Mouse (Mus musculus) adrenal gland, postnatal 25 days (tissue): ENCODE data around the gene Mid2. TPM values are rescaled to one million over a fixed set of nuclear protein-coding genes. Genes with fewer than 3 reads are reported as not detected.
"Not testable (repeated sequence)": the region's sequence is repeated elsewhere in the genome, so short reads cannot be mapped to it uniquely, and the experiment has no call there.

Experiments used
- DNase-seq: peaks from one replicate; pipeline ENCODE4 v3.0.0; 2021; ENCODE audit warnings: mixed read lengths
- long read RNA-seq: library from polyadenylated mRNA; stranded (forward); transcript quantifications from one replicate; pipeline ENCODE4 v2.0.0, GENCODE M21; 2021
- total RNA-seq: library from RNA; stranded (reverse); gene quantifications from 2 replicates; pipeline ENCODE4 v1.2.3, GENCODE M21; 2021

Mid2 gene
- total RNA-seq = 34.5 and 38.4 TPM in 2 replicates
- long read RNA-seq, partial matches to known transcripts = 0 of 1 reads
- long read RNA-seq, other reads (novel, unspliced or antisense) = 1 of 1 reads

GRCm38 (mm10) chrX:140664479-140665241 lies at the start of gene Mid2:
TSS of gene Mid2 (plus strand) at chrX:140664599.
- peak; percentile 39 for DNase-seq

GRCm38 (mm10) chrX:140624875-140625594 lies 39.4 kb upstream of the Mid2 start:
- DNase-seq = no peak

- no peak for DNase-seq
Measured at GRCm38 (mm10) chrX:140638028-140638427, 26.4 kb upstream of the Mid2 start.

DNA sequence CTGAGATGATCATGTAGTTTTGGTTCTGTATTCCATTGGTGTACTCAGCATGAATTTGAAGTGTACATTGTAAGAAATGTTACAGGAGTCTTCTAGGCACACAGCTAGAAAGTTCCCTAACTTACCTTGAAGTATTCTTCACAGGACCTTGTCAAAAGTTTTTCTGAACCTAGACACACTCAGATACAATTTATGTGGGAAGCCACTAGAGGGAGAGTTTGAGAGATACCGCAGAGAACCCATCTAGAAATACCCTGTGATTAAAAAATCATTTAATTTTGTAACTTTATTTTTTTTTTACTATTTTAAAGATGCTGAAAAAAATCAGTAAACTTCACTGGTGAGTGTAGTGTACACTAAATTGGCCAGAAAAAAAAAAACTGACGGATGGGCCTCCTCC lies 24.8 kb upstream of the Mid2 start:
- no peak for DNase-seq

DNA sequence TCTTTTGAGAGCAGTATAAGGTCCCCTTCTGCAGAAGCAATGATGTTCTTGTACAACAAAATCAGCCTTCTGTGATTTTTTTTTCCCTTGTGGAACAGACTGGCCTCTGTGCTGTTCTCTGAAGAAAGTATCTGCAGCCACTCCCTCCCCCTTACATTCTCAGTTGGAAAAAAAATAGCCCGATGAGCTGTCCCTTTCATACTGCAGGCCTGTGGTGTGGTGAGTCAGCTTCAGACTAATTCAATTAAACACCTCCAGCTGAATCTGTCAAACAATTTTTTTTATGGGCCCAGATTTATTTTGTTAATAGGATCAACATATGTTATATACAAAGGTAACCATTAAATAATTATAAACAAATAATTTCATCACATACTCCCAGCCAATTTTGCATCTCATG lies 3.7 kb upstream of the Mid2 start:
- DNase-seq = no peak

DNA sequence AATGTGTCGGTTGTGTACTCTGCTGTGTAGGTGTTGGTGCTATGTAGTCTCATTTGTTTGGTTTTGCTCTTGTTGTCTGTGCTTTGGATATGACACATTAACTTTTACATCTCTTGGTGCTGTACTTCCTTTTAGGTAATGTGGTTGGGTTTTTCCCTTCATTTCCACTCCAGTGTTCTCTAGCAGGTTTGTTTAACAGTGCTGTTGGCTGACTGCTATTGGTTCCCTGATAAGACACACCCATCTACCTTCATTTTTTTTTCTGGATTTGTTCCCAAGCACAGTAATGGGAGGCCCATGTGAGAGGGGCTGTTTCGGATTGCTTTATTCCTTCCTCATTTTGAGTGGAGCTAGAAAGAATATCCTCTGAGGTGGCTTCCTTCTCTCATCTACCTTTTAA lies 883 bp upstream of the Mid2 start:
- DNase-seq = no peak

- peak; percentile 57 for DNase-seq
Measured at GRCm38 (mm10) chrX:140665242-140665810, 927 bp downstream of the Mid2 start.

DNA sequence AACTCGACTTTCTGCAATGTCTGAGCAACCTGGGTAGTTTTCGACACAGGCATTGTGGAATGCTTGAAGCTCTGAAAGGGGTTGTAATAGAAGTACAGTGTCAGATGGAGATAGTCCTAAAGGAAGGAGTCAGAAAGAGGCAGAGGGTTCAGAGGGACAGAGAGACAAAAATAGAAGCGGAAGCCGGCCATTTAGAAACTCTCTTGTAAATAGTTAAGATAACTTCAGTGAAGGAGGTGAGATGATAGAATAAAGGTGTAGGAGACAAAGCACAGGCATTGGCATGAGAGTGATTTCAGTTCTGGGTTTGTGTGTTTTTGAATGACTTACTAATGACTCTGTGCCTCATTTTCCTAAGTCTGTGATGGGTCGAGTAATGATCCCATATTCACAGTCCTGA lies 11.0 kb downstream of the Mid2 start:
- no peak for DNase-seq

GRCm38 (mm10) chrX:140688335-140688734 lies 23.9 kb downstream of the Mid2 start:
- no peak for DNase-seq

- DNase-seq = not testable (repeated sequence)
Measured at GRCm38 (mm10) chrX:140697872-140698463, 33.6 kb downstream of the Mid2 start.

DNA sequence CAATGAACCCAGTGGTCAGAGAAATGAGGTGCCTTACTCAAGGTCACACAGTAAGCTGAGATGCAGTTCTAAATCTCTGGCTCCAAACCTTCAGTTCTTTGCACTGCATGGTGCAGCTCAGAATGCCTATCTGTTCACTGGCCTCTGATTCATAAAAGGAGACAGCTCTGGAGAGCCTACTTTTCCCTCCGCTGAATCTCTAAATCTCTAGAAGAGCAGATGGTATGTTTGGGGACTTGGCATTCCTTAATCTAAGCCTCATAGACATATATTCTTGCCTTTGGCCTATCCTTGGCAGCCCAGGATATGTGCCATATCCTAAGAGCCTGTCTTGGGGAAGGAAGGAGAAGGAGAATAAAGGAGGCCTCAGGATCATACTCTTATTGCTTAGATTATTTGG lies 38.8 kb downstream of the Mid2 start:
- no peak for DNase-seq

GRCm38 (mm10) chrX:140706077-140706476 lies 41.7 kb downstream of the Mid2 start:
- no peak for DNase-seq

DNA sequence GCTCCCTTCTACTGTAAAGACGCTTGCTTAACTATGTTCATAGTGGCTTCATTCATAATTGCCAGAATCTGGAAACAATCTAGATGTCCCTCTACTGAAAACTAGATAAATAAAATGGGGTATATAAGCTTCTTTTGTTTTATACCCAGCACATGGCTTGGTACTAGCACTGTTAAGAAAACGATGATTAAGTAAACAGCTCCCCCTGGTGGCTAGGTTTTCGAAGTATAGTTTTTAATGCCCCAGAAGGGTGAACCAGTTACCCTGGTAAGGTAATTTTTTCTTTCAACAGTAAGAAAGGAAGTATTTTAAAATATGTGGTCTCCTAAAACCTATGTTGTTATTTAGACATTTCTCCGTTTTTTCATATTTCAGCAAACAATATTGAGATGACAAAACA lies 58.0 kb downstream of the Mid2 start:
- peak; percentile 3 for DNase-seq

DNA sequence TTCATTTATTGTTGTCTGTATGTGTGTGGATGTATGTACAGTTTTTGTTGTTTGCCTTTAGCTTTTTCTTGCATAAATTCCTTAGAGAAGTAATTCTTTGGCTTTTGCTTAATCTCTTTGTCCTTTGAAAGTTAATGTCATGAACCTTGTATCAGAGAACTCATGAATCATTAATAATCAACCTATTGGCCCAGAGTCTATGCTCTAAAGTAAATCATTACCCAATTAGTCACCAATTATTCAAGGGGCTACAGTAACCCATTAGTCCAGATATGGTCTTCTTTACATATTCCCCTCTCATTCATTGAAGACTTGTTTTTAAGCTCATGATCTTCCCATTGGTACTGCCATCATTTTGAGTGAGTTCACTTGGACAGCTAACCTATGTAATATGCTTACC lies 74.6 kb downstream of the Mid2 start:
- DNase-seq = no peak

GRCm38 (mm10) chrX:140743213-140743612 lies 78.8 kb downstream of the Mid2 start:
- DNase-seq = no peak

GRCm38 (mm10) chrX:140769794-140770193 lies 105.4 kb downstream of the Mid2 start:
- no peak for DNase-seq

DNA sequence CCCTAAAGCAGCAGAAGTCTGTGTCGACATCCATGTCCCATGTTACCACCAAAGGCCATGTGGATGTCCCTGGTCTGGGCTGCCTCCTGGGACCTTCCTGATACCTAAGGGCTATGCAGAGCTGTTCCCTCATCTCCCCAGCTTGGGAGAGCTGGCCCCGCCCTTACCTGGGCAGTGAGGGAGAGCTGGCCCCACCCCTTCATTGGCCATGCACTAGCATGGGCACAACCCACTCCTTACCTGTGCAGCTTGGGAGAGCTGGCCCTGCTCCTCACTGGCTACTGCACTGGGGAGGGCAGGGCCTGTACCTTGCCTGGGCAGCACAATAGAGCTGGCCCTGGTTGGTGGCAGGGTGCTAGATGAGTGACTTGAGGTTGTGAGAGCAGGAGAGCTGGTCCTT lies 140.9 kb downstream of the Mid2 start:
- DNase-seq = no peak

GRCm38 (mm10) chrX:140813312-140814006 lies 149.1 kb downstream of the Mid2 start, which contains the start of gene Tex13b:
TSS of gene Tex13b (minus strand) at chrX:140813433.
- DNase-seq = no peak
